15 mouse cellular contexts compared by ENCODE assay signal in genomic region chr13:46819729-46820223, GRCm38 (mm10).
DNase-seq lines count a peak whose midpoint lies in the region; ATAC-seq and TF ChIP-seq lines count a peak whose summit lies in the region.
"Had no signal": no experiment of that assay in that cellular context is flagged by ENCODE, and none has a peak within 500 bp of the region (broad histone marks: within the 10 kb centered on the region; RNA-seq: fewer than 3 reads in every experiment).

No protein-coding gene starts in this region.

- TF ChIP-seq CTCF in gastrocnemius, adult 2 months (IDR thresholded peaks at IDR 0.05): no peak

- 57% methylated on average over 13 of the region's 13 CpGs for WGBS in hindbrain, embryonic 13.5 days
- WGBS in midbrain, embryonic 13.5 days: 50% methylated on average over 13 of the region's 13 CpGs

- H3K27ac ChIP-seq in hindbrain, embryonic 13.5 days: peak overlapping the region; percentile 67
- peak overlapping the region; percentile 61 for H3K27ac ChIP-seq in midbrain, embryonic 13.5 days
- no peak overlapping the region for H3K27ac ChIP-seq in gastrocnemius, adult 2 months
- H3K27ac ChIP-seq: left cerebral cortex, adult 2 months; lung, embryonic 15.5 days had no signal

- no peaks in the 10 kb centered on the region for H3K27me3 ChIP-seq in hindbrain, embryonic 13.5 days
- no peaks in the 10 kb centered on the region for H3K27me3 ChIP-seq in midbrain, embryonic 13.5 days
- H3K27me3 ChIP-seq: lung, embryonic 15.5 days had no signal

- H3K4me1 ChIP-seq in hindbrain, embryonic 13.5 days (replicated peaks): peaks cover 16% of the 10 kb centered on the region
- peaks cover 15% of the 10 kb centered on the region for H3K4me1 ChIP-seq in midbrain, embryonic 13.5 days (replicated peaks)
- H3K4me1 ChIP-seq: lung, embryonic 15.5 days had no signal

- peaks cover 28% of the 10 kb centered on the region for H3K36me3 ChIP-seq in hindbrain, embryonic 13.5 days
- H3K36me3 ChIP-seq in midbrain, embryonic 13.5 days: peaks cover 36% of the 10 kb centered on the region

- H3K9me3 ChIP-seq in hindbrain, embryonic 13.5 days: no peaks in the 10 kb centered on the region
- no peaks in the 10 kb centered on the region for H3K9me3 ChIP-seq in midbrain, embryonic 13.5 days
- H3K9me3 ChIP-seq: lung, embryonic 15.5 days had no signal

- peak overlapping the region; percentile 42 for H3K4me2 ChIP-seq in hindbrain, embryonic 13.5 days
- peak overlapping the region; percentile 35 for H3K4me2 ChIP-seq in midbrain, embryonic 13.5 days (replicated peaks)
- H3K4me2 ChIP-seq: lung, embryonic 15.5 days had no signal

- no peak overlapping the region; the same call in 1 of the 2 replicates for H3K4me3 ChIP-seq in hindbrain, embryonic 13.5 days
- H3K4me3 ChIP-seq in midbrain, embryonic 13.5 days (replicated peaks): peak overlapping the region; percentile 20; the same call in 1 of the 2 replicates
- no peak overlapping the region for H3K4me3 ChIP-seq in gastrocnemius, adult 2 months
- H3K4me3 ChIP-seq: left cerebral cortex, adult 2 months; lung, embryonic 15.5 days had no signal

- peak overlapping the region; percentile 30; the same call in 1 of the 2 replicates for H3K9ac ChIP-seq in hindbrain, embryonic 13.5 days
- no peak overlapping the region for H3K9ac ChIP-seq in midbrain, embryonic 13.5 days (replicated peaks)
- H3K9ac ChIP-seq: lung, embryonic 15.5 days had no signal

- intact Hi-C loops in gastrocnemius, adult 2 months (cut with DNase I): no loop called here

- peak; percentile 69 for ATAC-seq in hindbrain, embryonic 13.5 days (ENCODE audit: low FRiP score)
- ATAC-seq in midbrain, embryonic 13.5 days: peak; percentile 88

- peak; percentile 17 for DNase-seq in embryo, embryonic 10 days (ENCODE audit: low spot score)
- DNase-seq in embryo, embryonic 9.5 days (ENCODE audit: extremely low spot score): no peak
- peak; percentile 32 for DNase-seq in brain, embryonic 18.5 days (ENCODE audit: low read depth, low spot score)
- DNase-seq in gastrocnemius, adult 2 months: no peak
- DNase-seq in urinary bladder, adult 2 months (ENCODE audit: low spot score): no peak
- DNase-seq in adrenal gland, postnatal 25 days: no peak
- DNase-seq: adrenal gland, postnatal 14 days; cerebellum, adult 18-20 months; heart, adult 11 months; heart, postnatal 10 days; kidney, adult 2 months had no signal

Comparison
In these comparisons a context has a peak if more than half of its experiments do, and no peak if none do; other contexts are left out.
1. DNase-seq: peak in embryo, embryonic 10 days (single experiment) and brain, embryonic 18.5 days (single experiment); none in embryo, embryonic 9.5 days (single experiment), gastrocnemius, adult 2 months (single experiment), urinary bladder, adult 2 months (single experiment) and adrenal gland, postnatal 25 days (single experiment).